11 mouse cellular contexts compared by ENCODE assay signal in the genomic region with DNA sequence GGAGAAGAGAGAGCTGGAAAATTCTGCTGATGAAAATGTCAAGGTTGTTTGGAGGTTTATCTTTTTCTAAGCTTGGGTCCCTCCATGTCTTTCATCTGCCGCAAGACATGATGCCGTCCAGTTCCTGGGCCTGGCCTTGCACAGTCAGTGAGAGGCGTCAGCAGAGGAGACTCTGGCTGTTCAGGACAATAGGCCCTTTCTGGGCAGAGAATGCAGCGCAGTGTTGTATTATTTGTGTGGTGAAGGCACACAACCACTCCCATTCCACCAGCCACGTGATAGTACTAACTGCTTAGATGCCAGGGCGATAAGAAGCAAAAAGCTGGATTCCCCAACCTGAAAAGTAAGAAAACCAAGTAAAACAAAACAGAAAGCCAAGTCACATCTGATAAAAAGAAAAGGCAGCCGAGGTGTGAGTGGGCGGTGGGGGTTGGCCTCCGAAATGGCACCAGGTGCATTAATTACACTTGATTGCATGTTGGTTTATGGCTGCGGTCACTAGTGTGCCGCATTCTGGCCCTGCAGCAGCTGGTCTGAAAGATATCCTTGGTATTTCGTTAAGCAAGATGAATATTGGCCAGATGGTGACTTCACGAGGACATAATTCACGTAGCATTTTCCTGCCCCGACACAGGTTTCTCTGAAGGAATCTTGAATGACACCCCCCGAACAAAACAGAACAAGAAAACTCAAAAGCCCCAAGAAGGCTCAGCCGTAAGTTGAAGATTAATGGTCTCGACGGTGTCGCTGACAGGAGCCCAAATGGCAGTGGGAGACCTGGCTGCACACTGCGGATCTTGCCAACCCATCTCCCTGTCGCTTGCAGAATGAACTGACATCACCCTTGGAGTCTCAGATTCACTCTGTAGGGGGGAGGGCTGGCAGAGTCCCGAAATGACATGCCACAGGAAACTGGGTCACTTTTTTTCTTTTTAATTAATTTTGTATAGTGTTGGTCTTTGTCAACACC.
A peak's percentile ranks its signal among the peaks of the same experiment; 100 is the strongest.
DNase-seq lines count a peak whose midpoint lies in the region; ATAC-seq and TF ChIP-seq lines count a peak whose summit lies in the region.
"Had no signal": no experiment of that assay in that cellular context is flagged by ENCODE, and none has a peak within 500 bp of the region (broad histone marks: within the 10 kb centered on the region; RNA-seq: fewer than 3 reads in every experiment).

No protein-coding gene starts in this region.

- peak overlapping the region; percentile 85 for H3K27ac ChIP-seq in neural tube, embryonic 13.5 days (replicated peaks)
- no peak overlapping the region for H3K27ac ChIP-seq in embryonic facial prominence, embryonic 10.5 days (replicated peaks)
- no peak overlapping the region for H3K27ac ChIP-seq in lung, postnatal 0 days (ENCODE audit: low read length)
- H3K27ac ChIP-seq: midbrain, embryonic 10.5 days had no signal

- peak; percentile 79 for DNase-seq in left cerebral cortex, postnatal 4 days
- DNase-seq in left cerebral cortex, postnatal 14 days (ENCODE audit: low spot score in 2 of 2) = no peak
- peak; percentile 52 for DNase-seq in adrenal gland, postnatal 25 days
- DNase-seq in gastrocnemius, postnatal 25 days = peak; percentile 11
- DNase-seq in embryonic facial prominence, embryonic 10.5 days (ENCODE audit: low spot score) = no peak
- DNase-seq in heart, adult 18-20 months = no peak
- DNase-seq in lung, postnatal 0 days (ENCODE audit: low spot score) = no peak

- H3K27me3 ChIP-seq in neural tube, embryonic 13.5 days = no peaks in the 10 kb centered on the region
- H3K27me3 ChIP-seq in embryonic facial prominence, embryonic 10.5 days (replicated peaks; ENCODE audit: low read depth, poor library complexity, severe bottlenecking) = no peaks in the 10 kb centered on the region
- no peaks in the 10 kb centered on the region for H3K27me3 ChIP-seq in lung, postnatal 0 days (replicated peaks; ENCODE audit: insufficient read depth, low read length)
- H3K27me3 ChIP-seq: Patski had no signal

- no peaks in the 10 kb centered on the region for H3K36me3 ChIP-seq in neural tube, embryonic 13.5 days
- H3K36me3 ChIP-seq in embryonic facial prominence, embryonic 10.5 days (replicated peaks) = no peaks in the 10 kb centered on the region
- H3K36me3 ChIP-seq in lung, postnatal 0 days (ENCODE audit: insufficient read depth, low read length) = no peaks in the 10 kb centered on the region
- H3K36me3 ChIP-seq: heart, embryonic 10.5 days; midbrain, embryonic 10.5 days had no signal

- no peak for TF ChIP-seq EP300 in lung, postnatal 0 days (IDR thresholded peaks at IDR 0.05)

- intact Hi-C loops in left cerebral cortex, postnatal 4 days (cut with DNase I) = loop anchor here (2.0 to 10.0 kb wide), 2 partner anchors 17 to 119 kb away; partner anchors contain the start of gene Cpeb2
- intact Hi-C loops in left cerebral cortex, postnatal 14 days (cut with DNase I) = loop anchor here (10.0 kb wide), 1 partner anchor 119 kb away; the partner anchor contains the start of gene Cpeb2

- H3K4me3 ChIP-seq in neural tube, embryonic 13.5 days = no peak overlapping the region
- no peak overlapping the region for H3K4me3 ChIP-seq in embryonic facial prominence, embryonic 10.5 days
- H3K4me3 ChIP-seq in lung, postnatal 0 days (ENCODE audit: low read depth, low read length) = no peak overlapping the region
- H3K4me3 ChIP-seq: heart, embryonic 10.5 days; midbrain, embryonic 10.5 days had no signal

- H3K4me1 ChIP-seq in neural tube, embryonic 13.5 days (replicated peaks) = peaks cover 47% of the 10 kb centered on the region
- H3K4me1 ChIP-seq in embryonic facial prominence, embryonic 10.5 days = peaks cover 15% of the 10 kb centered on the region
- H3K4me1 ChIP-seq in lung, postnatal 0 days (ENCODE audit: insufficient read depth, low read depth, low read length) = peaks cover 6% of the 10 kb centered on the region; the same call in 1 of the 2 replicates

- peak; percentile 25; the same call in 1 of the 2 replicates for ATAC-seq in neural tube, embryonic 13.5 days (ENCODE audit: low read depth)
- ATAC-seq in lung, postnatal 0 days = no peak

- WGBS in neural tube, embryonic 13.5 days = 22% methylated on average over 23 of the region's 23 CpGs
- 83% methylated on average over 23 of the region's 23 CpGs for WGBS in embryonic facial prominence, embryonic 10.5 days
- 79% methylated on average over 23 of the region's 23 CpGs for WGBS in lung, postnatal 0 days

- H3K4me2 ChIP-seq in neural tube, embryonic 13.5 days = peak overlapping the region; percentile 24
- no peak overlapping the region for H3K4me2 ChIP-seq in lung, postnatal 0 days (replicated peaks; ENCODE audit: low read depth, low read length)

- no peaks in the 10 kb centered on the region for H3K9me3 ChIP-seq in neural tube, embryonic 13.5 days
- 0 out of 2 replicates have a peak, but pooled peaks cover 2% of the 10 kb centered on the region for H3K9me3 ChIP-seq in embryonic facial prominence, embryonic 10.5 days
- H3K9me3 ChIP-seq in lung, postnatal 0 days (ENCODE audit: low read length) = no peaks in the 10 kb centered on the region
- H3K9me3 ChIP-seq: heart, embryonic 10.5 days; midbrain, embryonic 10.5 days had no signal

- H3K9ac ChIP-seq in neural tube, embryonic 13.5 days = no peak overlapping the region
- no peak overlapping the region for H3K9ac ChIP-seq in lung, postnatal 0 days (replicated peaks; ENCODE audit: low read depth)

- TF ChIP-seq CTCF in lung, postnatal 0 days (IDR thresholded peaks at IDR 0.05) = no peak

Comparison
In these comparisons a context has a peak if more than half of its experiments do, and no peak if none do; other contexts are left out.
1. DNase-seq: peak in left cerebral cortex, postnatal 4 days (single experiment), adrenal gland, postnatal 25 days (single experiment) and gastrocnemius, postnatal 25 days (single experiment); none in left cerebral cortex, postnatal 14 days (0 of 2), embryonic facial prominence, embryonic 10.5 days (single experiment), heart, adult 18-20 months (0 of 2) and lung, postnatal 0 days (single experiment).